Mouse (Mus musculus) lung, postnatal 14 days (tissue): ENCODE data around the gene Parp6.
A peak's percentile ranks its signal among the peaks of the same experiment; 100 is the strongest.

Experiments used
- DNase-seq: peaks from one replicate; pipeline ENCODE4 v3.0.0; 2021

Gene Parp6

GRCm38 (mm10) chr9:59616622-59617306 lies at the start of gene Parp6:
Gene Parp6, plus strand, starts transcription at chr9:59617284.
- DNase-seq: peak; percentile 100

DNA sequence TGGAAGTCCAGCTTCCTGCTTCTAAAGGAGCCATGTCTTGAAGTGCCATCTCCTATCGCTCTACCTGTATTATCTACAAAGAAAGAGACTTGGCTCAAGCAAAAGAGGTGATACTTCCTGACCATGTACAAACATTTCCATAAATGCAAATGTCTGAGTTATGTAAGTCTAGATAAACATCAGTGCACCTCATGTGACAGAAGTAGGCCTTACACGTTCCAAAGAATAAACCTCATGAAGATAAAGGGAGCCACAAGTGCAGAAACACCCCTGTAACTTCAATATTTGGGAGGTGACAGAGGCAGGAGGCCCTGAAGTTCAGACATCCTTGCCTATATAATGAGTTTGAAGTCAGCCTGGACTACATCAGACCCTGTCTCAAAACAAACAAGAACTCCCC lies 45.2 kb upstream of the Parp6 start:
- no peak for DNase-seq

DNA sequence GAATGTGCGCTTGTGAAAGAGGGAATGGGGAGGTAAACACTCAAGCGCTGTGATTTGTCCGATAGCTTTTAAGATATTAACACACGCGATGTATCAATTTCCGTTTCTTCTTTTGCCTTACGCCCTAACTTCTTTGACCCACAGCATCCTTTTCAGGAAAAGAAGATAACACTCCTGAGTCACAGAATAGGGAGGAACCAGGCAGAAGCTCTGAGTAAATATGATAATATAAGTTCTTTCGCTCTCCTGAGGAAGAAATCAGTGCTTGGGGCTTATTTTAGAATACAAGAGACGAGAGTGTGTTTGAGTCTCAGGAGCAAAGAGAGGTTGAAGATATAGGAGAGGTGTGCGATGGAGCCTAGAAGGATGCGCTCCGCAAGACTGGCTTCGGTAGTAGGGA lies 39.7 kb upstream of the Parp6 start:
- no peak for DNase-seq

GRCm38 (mm10) chr9:59577844-59578504 lies 39.1 kb upstream of the Parp6 start, which contains the start of gene Celf6:
Gene Celf6, plus strand, starts transcription at chr9:59577917.
- peak; percentile 87 for DNase-seq

GRCm38 (mm10) chr9:59578505-59578867 lies 38.6 kb upstream of the Parp6 start:
- no peak for DNase-seq

GRCm38 (mm10) chr9:59584871-59585308 lies 32.2 kb upstream of the Parp6 start:
- peak; percentile 72 for DNase-seq

DNA sequence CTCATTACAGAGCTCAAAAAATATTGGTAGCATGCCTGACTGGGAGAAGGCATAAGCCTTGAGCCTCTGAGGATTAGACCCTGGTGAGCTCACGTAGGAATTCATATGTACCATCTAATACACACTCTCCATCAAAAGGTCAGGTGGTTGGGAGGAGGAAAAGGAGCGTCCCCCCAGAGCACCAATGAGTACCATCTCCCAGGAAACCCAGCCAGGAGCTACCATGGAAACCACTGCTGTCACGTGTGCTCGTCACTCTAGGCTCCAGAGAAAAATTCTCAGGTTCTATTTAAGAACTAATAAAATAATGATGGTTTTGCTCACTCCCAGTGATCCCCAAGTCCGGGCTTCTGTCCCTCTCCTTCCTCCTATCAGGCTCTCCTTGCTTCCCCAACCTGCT lies 28.8 kb upstream of the Parp6 start:
- no peak for DNase-seq

DNA sequence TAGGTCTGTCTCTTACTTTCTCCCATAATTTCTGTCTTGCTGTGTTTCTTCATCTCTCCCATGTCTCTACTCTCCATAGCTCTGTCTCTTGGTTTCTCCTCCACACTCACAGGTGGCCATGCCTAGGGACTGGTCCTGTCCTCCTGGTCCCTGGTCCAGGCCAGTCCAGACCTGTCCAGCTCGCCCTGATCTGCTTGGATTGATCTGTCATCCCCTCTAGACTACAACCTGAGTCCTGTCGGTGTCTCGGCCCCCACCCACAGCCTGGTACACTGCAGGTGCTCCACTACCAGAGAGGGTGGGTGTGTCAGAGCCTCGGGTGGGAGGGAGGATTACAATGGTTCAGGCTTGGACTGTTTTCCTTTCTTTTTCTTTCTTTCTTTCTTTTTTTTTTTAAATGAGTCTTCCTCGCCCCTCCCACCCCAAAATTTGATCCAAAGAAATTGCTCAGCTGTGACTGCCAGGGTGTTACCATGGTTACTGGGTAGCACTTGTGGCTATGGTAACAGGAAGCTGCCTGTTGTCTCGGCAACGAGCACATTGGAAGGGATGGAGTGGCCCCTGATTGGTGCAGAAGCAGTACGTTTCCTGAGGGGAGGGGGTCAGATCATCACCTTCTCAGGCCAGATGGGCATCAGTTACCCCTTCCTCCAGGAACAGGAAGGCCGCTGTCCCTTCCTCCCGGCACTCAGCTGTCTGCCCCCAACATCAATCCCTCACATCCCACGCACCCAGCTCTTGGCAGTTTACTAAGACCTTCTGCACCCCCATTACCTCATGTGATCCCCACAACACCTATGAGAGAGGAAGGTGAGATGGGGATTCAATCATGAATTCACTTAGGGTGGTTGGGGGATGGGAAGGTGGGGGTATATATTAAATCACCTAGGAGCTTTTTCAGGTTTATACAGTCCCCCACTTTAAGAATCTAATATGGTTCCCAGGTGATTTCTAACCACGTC lies 28.1 kb upstream of the Parp6 start:
- DNase-seq: no peak

- DNase-seq: no peak
These were observed 27.2 kb upstream of the Parp6 start for GRCm38 (mm10) chr9:59589703-59590439.

GRCm38 (mm10) chr9:59601661-59602060 lies 15.4 kb upstream of the Parp6 start:
- no peak for DNase-seq

GRCm38 (mm10) chr9:59605967-59606366 lies 11.1 kb upstream of the Parp6 start:
- no peak for DNase-seq

- no peak for DNase-seq
These were observed 6.1 kb upstream of the Parp6 start for GRCm38 (mm10) chr9:59610950-59611349.

DNA sequence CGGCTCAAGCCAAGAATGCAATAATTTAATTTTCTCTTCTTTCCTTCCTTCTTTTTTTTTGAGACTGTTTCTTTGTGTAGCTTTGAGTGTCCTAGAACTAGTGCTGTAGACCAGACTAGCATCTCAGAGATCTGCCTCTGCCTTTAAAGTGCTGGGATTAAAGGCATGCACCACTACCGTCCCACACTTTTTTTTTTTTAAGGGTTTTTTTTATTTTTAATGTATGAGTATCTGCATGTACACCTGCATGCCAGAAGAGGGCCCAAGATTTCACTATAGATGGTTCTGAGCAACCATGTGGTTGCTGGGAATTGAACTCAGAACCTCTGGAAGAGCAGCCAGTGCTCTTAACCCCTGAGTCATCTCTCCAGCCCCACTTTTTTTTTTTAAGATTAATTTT lies 1.3 kb upstream of the Parp6 start:
- DNase-seq: no peak

DNA sequence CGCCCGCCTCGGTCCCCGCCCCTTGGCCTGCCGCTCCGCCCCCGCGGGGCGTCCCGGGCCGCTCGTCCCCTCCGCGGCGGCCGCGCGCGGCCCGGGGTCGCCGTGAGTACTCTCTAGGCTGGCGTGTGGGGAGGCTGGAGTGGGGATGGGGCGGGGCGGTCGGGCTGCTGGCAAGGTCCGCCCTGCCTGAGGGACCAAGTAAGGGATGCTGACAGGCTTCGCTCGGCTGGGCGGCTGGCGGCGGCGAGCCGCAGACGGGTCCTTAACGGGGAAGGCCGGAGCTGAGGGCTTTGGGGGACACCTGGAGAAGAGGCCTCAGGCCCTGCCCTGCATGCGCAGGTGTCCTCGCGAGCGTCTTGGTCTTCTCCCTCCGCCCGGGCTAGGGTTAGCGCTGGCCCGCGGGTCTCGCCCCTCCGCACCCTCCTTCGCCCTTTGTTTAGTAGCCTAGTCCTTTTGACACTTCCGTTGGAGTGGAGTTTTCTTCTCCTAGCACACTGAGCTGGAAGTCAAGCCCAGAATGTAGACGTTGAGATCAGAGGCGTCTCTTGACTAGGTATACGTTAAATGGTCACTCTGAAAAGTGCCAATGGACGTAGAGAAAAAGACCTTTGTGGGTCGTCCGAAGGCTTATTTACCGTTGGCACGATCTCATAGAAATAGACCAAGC lies 356 bp downstream of the Parp6 start:
- no peak for DNase-seq

DNA sequence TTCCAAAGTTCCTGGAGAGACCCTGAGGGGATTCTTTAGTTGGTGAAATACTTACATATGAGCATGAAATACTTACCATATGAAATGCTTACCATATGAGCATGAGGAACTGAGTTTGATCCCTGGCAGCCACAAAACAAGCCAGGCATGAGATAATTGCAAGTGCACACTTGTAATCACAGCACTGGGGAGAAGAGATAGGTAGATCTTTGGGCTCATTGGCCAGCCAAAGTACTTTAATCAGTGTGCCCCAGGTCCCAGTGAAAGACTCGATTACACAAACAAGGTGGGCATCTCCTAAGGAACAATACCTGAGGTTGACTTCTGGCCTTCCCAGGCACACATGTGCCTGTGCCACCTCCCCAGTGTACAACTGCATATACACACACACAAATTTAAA lies 21.3 kb downstream of the Parp6 start:
- no peak for DNase-seq

DNA sequence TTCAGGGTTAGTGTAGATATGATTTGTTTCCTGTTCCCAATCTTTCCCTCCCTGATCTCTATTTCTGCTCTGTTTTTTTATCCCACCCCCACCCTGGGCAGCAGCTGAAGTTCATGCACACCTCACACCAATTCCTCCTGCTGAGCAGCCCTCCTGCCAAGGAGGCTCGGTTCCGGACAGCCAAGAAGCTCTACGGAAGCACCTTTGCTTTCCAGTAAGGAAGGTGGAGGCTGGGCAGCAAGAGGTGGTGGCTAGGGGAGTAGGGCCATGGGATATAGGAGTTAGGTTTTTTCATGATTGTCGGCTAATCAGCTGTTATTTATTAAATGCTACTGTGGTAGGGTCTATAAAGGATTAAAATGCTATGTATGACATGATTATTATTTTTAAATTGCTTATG lies 22.9 kb downstream of the Parp6 start:
- DNase-seq: no peak

GRCm38 (mm10) chr9:59641320-59641719 lies 24.2 kb downstream of the Parp6 start:
- no peak for DNase-seq

GRCm38 (mm10) chr9:59649911-59650310 lies 32.8 kb downstream of the Parp6 start:
- no peak for DNase-seq

DNA sequence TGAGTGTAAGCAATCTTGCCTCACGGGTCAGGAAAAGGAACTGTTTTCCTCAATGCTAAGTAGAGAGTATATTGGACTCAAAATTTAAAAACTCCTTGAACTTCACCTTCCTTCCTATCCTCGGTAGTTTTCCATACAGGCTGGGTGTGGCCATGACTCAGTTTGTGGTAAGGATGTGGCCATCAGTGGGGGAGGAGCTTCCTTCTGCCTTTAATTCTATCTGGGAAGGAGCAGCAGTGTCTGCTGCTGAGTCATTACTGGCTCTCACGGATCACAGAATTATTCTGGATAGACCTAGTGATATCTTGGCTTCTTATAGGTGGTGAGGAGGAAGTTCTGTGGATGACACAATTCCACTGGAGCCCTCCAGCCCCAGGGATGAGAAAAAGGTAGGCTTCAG lies 36.3 kb downstream of the Parp6 start:
- DNase-seq: no peak

GRCm38 (mm10) chr9:59654450-59654983 lies 37.4 kb downstream of the Parp6 start:
- no peak for DNase-seq

- DNase-seq: peak; percentile 97
These were observed 39.0 kb downstream of the Parp6 start, which contains the start of gene Pkm for GRCm38 (mm10) chr9:59655958-59656634. Gene Pkm, plus strand, starts transcription at chr9:59656368.
